Mouse (Mus musculus): ENCODE data around the gene Tmem231. TPM values are rescaled to one million over a fixed set of nuclear protein-coding genes. Genes with fewer than 3 reads are reported as not detected.

Gene Tmem231
- total RNA-seq, 1 experiment from 2014 or later, result not detected

DNA sequence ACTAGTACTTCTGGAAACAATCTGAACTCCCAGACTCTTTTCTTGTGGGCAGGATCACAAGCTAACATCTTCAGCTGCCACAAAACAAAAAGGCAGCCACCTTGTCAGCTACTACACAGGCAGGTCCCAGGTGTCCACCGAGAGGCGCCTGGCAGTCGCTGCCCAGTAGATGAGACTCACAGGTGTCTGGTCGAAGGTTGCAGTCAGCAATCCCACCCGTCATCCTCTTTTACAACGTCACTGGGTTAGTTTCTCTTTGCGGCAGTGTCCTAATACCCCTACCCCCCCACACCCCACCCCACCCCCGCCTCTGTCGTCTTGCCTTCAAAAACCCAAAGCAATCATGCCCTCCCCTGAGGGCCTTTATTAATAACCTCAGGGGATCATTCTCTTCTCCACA, 57.9 kb downstream of the Tmem231 start:
- no peak for ATAC-seq (replicated peaks; ENCODE audit: insufficient number of reproducible peaks, low FRiP score, low TSS enrichment, poor library complexity, severe bottlenecking)

GRCm38 (mm10) chr8:111871278-111871677, 62.4 kb downstream of the Tmem231 start:
- ATAC-seq (replicated peaks; ENCODE audit: insufficient number of reproducible peaks, low FRiP score, low TSS enrichment, poor library complexity, severe bottlenecking), result no peak

DNA sequence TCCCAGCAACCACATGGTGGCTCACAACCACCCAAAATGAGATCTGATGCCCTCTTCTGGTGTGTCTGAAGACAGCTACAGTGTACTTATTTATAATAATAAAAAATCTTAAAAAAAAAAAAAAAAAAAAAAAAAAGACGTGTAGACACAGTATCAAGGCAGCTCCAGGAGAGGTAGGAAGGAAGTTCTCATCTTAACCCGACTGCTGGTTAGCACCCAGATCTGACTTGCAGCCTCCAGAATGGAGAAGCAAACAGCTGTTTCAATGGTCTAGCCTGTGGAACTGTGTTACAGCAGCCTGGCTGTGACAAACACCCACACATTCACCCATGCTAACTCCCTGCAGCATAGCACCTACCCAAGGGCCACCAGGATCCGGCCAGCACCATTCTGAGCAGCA, 63.3 kb downstream of the Tmem231 start:
- no peak for ATAC-seq (replicated peaks; ENCODE audit: insufficient number of reproducible peaks, low FRiP score, low TSS enrichment, poor library complexity, severe bottlenecking)

DNA sequence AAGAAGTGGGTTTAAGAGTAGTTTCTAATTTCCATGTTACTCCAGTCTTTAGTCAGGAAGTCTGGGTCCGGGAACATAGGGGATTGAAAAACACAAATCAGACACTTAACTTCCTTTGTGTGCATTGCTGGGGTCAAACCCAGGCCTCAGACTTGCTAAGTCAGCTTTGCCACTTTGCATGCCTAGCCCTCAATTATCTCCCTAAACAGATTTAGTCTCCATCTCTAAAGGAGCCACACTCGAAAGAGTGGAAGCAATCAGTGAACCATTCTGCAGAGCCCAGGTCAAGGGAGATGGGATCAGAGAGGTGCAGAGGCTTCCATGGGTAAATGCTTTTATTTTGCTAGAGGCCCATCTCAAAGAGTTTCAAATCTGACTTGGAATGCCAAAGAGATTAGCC, 65.0 kb downstream of the Tmem231 start:
- ATAC-seq (replicated peaks; ENCODE audit: insufficient number of reproducible peaks, low FRiP score, low TSS enrichment, poor library complexity, severe bottlenecking), result no peak

GRCm38 (mm10) chr8:111865857-111866256, 67.8 kb downstream of the Tmem231 start:
- ATAC-seq (replicated peaks; ENCODE audit: insufficient number of reproducible peaks, low FRiP score, low TSS enrichment, poor library complexity, severe bottlenecking), result no peak

- ATAC-seq (replicated peaks; ENCODE audit: insufficient number of reproducible peaks, low FRiP score, low TSS enrichment, poor library complexity, severe bottlenecking), result no peak
Measured at GRCm38 (mm10) chr8:111865130-111865852, 68.4 kb downstream of the Tmem231 start.

DNA sequence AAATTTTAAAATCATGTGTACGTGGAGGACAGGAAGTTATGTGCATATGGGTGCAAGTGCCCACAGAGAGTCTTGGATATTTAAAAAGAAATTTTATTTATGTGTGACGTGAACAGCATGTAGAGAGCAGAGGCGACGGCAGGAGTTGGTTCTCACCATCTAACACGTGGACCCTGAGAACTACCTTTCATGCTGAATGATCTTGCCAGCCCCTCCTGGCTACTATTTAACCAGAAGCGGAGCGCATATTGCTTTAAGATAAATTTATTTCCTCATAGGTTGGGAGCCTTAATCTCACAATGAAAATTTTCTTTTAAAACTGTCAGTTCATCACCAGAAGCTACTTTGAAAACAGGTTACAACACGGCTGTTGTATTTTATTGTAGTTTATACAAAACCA, 69.0 kb downstream of the Tmem231 start:
- ATAC-seq (replicated peaks; ENCODE audit: insufficient number of reproducible peaks, low FRiP score, low TSS enrichment, poor library complexity, severe bottlenecking), result no peak

DNA sequence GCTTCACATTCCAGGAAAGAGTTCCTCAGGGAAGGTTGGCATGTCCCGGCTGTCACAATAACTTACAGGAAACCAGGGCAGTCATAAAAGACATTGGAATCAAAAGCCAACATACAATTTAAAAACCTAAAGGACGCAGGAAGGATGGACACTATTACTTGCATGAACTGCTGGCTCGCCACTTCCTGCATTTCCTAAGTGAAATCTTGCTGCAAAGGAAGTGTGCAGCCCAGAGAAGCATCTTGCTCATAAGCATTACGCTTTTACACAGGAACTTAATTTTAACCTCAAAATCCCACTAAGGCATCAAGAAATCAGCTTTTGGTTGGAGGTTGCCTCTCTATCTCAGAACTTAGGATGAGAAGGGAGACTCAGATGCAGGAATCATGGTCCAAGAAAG, 70.4 kb downstream of the Tmem231 start:
- ATAC-seq (replicated peaks; ENCODE audit: insufficient number of reproducible peaks, low FRiP score, low TSS enrichment, poor library complexity, severe bottlenecking), result no peak

Other genes starting within 250 kb of the Tmem231 start
- not detected in 3 replicates for gene Ctrb1, start 242.9 kb downstream of the Tmem231 start, total RNA-seq (2017)
- gene Bcar1, start 190.1 kb downstream of the Tmem231 start, total RNA-seq (2017), result not detected in 3 replicates
- 135 to 169 TPM (median 155 TPM) in 3 replicates for gene Cfdp1, start 79.6 kb downstream of the Tmem231 start, total RNA-seq (2017)
- gene Tmem170, start 57.1 kb downstream of the Tmem231 start, total RNA-seq (2017), result 0.95 to 2.5 TPM (median 1.6 TPM) in 3 replicates
- gene Chst5, start 23.4 kb downstream of the Tmem231 start, total RNA-seq (2017), result not detected in 3 replicates
- gene Gabarapl2, start 6.8 kb upstream of the Tmem231 start, total RNA-seq (2017), result 85.9 to 92.1 TPM (median 87.1 TPM) in 3 replicates
- 0.95 to 3.4 TPM (median 3.2 TPM) in 3 replicates for gene Adat1, start 58.4 kb upstream of the Tmem231 start, total RNA-seq (2017)
- gene Kars, start 77.4 kb upstream of the Tmem231 start, total RNA-seq (2017), result 69.9 to 77.0 TPM (median 73.1 TPM) in 3 replicates
- gene Terf2ip, start 77.5 kb upstream of the Tmem231 start, total RNA-seq (2017), result 15.9 to 24.1 TPM (median 18.5 TPM) in 3 replicates
- 0.32 TPM in 1 of 3 replicates, not detected in the others for gene Gm6793, start 81.2 kb upstream of the Tmem231 start, total RNA-seq (2017)

Data from monocyte, adult 5-6 weeks (primary cell).